Mouse (Mus musculus) adrenal gland, adult 18-20 months (tissue): ENCODE measurements around the gene Slc43a1. TPM values are rescaled to one million over a fixed set of nuclear protein-coding genes. Genes with fewer than 3 reads are reported as not detected.

Source experiments
- DNase-seq, 2 experiments: peaks; one replicate each; pipeline ENCODE4 v3.0.0; 2021 to 2022; ENCODE audit warnings: low spot score in 2 of 2
- total RNA-seq, 2 experiments: library from RNA; stranded (reverse); gene quantifications; 1 replicate in 1 of 2; 2 replicates in 1 of 2; pipeline ENCODE4 v1.2.3; 2021

Slc43a1 gene
- total RNA-seq, 2 experiments from 2014 or later, result 9.3 to 9.4 TPM

GRCm38 (mm10) chr2:84827283-84827920, 11.2 kb upstream of the Slc43a1 start:
- peak in 1 of 2 experiments; percentile 14 for DNase-seq

- peak; percentile 75 to 86 for DNase-seq
Measured at GRCm38 (mm10) chr2:84831666-84832391, 6.8 kb upstream of the Slc43a1 start.

- no peak for DNase-seq
Measured at GRCm38 (mm10) chr2:84837107-84837506, 1.5 kb upstream of the Slc43a1 start.

DNA sequence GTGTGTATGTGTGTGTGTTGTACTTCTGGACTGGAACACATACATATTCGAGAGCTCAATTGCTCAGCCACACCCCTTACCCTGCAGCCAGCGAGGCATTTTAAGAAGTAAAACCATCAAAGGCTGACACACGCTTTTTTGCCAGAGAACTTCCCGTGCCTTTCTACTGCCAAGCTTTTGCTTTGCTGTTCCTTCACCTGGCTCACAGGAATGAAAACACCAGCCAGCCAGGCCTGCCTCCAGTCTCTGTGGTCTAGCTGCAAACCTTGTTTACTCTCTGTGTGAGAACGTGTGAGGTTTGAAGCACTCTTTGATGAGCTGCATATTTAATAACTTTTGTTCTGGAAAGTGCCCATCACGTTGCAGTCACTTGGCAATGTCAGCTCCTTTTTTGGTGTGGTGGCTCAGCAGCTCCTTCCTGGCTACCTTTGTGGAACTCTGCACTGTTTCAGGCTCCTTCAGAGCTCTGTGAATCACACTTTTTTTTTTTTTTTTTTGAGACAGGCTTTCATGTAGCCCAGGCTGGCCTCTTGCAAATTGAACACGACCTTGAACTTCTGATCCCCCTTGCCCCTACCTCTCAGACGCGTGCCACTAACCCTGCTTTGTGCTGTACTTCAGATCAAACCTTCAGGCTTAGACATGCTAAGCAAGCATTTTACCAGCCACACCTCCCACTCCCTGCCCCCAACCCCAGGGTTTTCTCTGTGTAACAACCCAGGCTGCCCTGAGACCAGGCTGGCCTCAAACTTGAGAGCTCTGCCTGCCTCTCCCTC, 645 bp upstream of the Slc43a1 start:
- no peak for DNase-seq

DNA sequence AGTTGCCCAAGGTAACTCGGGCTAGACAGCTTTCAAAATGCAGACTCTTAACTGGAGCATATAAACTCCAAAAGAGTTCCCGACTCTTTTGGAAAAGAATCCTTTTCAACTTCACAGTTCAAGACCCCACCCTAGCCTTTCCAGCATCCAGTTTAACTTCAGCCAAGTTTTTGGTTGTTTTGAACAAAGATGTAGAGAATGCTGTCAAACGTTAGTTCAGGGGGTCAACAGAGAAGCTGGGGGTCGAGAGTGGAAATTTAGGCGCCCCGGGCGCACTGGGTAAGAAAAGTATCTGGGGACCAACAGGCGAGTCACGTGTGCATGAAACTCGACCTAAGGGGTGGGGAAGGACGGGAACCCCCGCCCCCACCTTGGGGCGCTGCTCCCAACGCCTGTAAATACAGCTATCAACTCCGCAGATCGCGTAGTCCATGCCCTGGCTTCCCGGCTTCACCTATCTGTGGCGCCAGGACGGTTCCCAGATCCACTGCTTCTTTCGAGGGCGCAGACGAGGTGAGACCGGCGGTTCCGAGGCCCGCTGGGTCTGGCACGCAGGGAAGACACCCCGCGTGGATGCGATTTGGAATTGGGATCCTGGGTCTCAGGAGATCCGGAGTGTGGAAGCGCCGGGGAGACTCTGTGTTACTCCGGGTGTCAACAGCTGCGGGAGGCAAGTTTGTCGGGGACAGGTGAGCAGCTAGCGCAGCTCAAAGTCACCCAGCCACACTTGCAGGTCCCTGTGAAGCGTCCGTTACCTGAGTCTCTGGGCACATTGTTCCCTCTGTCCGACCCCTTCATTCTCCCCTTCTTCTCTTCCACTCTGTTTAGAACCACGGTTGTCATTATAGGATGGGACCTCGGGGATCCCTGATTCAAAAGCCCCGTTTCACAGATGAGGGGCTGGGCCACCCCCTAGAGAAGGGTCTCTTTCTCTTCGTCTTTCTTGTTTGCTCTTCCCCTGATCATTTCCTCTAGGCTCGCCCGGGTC, 637 bp downstream of the Slc43a1 start:
- no peak for DNase-seq

DNA sequence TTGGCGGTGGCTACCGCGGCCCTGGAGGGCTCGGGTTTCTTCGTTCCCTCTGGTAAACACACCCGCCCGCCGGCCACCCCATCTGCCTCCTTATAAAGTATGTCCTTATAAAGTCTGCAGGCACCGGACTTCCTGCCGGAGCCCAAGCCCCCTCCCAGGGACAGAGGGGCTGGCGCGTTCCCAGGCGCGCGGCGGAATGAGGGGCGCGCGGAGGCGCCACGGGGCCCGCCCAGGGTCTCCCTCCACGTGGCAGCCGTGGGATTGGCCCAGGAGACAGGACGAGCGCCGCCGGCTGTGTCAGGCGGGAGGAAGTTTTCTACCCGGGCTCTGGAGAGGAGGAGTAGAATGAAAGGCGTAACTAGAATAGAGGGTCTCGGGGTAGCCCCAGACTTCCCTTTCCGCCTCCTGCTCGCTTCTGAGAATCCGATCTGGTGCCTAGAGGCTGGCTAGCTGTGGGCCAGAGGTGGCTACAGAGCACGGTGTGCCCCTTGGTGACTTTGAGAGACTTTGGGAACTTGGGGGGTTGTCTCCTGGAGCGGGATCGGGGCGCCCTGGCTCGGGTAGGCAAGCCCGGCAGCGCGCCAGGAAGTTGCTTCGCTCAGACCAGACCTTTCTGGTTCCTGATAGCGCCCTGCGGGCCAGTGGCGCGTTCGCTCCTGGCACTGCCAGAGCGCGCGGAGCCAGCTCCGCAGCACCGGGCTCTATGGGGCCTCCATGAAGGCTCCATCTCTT, 1.5 kb downstream of the Slc43a1 start:
- DNase-seq, result peak; percentile 27 to 46

GRCm38 (mm10) chr2:84840748-84841563, 2.3 kb downstream of the Slc43a1 start:
- DNase-seq, result no peak

DNA sequence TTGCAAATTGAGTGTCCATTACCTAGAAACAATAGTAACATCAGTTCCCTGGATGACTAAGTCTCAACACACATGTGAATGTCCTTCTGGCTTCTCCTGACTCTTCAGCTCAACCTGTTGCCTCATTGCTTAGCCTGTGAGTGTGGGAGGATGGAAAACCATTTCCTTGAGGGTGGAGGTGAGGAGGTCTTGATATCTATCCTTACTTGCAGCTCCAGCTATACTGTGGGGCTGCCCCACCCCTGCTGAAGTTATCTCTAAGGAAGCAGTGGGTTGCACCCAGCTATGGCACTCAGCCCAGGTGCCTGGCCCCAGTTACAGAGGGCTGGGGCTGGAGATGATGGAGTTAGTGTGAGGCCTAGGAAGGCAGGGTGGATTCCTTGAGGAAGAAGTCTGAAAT, 3.3 kb downstream of the Slc43a1 start:
- DNase-seq, result no peak

- no peak for DNase-seq
Measured at GRCm38 (mm10) chr2:84843654-84844053, 5.0 kb downstream of the Slc43a1 start.

DNA sequence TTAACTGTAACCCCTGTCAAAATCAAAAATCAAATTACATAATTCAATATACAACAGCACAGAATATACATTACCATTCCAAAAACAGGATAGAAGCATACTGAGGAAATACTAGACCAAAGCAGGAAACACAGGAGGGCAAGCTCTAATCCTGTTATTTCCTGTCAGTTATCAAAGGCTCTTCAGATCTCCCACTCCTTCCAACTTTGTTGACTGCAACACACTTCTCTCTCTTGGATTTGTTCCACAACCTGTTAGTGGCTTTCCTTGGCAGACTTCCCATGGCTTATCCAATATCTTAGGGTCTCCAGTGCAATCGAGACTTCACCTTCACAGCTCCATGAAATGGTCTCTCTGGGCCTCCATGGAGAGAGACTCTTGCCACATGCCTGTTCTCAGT, 6.6 kb downstream of the Slc43a1 start:
- DNase-seq, result no peak

GRCm38 (mm10) chr2:84850407-84851129, 11.9 kb downstream of the Slc43a1 start:
- no peak for DNase-seq

DNA sequence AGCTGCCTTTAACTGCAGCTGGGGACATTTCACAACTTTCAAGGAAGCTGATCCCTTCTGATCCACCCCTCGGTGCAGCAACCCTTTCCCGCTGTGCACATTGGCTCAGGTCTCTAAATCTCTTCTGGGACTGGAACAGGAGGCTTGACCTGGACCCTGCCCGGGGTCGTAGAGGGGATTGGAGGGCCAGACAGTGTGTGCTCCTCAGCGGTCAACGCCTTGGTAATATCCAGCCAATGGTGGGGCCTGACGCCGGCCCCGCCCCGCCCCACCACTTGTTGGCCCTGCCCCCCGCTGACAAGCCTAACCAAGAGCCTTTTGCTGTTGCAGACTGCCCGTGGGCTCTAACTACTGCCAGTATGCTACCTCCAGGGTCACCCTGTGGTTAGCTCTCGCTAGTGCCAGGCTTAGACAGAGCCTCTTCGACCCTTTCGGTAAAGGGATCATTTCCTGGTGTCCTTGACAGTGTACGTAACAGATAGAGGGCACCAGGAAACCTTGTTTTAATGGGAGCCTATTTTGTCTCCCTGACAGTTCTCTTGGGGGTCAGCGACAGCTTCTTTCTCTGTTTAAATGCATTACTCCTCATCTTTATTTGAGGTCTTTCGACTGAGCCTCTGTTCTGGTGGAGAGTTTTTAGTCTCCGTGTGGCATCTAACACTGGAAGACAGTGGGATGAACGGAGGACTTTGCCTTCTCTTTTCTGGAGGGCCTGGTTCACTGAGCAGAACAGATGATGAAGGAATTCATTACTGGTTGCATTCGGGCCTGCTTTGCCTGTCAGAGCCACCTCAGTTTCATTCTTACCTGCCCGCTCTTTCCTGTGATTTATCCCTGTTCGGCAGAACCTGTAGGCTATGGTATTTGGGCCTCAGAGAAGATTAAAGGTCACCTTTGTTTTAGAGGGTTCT, 12.7 kb downstream of the Slc43a1 start:
- DNase-seq, result peak; percentile 45 to 54

DNA sequence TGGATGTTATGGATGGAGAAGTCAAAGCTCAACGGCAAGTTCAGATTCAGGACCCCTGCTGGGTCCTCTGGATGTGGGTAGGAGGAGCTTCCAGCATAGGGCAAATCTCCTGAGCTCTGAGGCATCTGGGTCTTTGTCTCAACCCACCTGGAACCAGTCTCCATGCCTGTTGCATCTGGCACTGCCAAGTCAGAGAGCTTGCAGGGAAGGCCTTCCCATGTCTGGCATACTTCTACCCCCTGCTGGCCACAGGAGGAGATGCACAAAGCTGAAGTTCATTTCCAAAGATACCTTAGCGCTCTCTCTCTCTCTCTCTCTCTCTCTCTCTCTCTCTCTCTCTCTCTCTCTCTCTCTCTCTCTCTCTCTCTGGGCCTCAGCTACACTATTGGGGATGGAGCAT, 17.1 kb downstream of the Slc43a1 start:
- peak; percentile 21 to 42 for DNase-seq

- DNase-seq, result no peak
Measured at GRCm38 (mm10) chr2:84858551-84858950, 19.9 kb downstream of the Slc43a1 start.

DNA sequence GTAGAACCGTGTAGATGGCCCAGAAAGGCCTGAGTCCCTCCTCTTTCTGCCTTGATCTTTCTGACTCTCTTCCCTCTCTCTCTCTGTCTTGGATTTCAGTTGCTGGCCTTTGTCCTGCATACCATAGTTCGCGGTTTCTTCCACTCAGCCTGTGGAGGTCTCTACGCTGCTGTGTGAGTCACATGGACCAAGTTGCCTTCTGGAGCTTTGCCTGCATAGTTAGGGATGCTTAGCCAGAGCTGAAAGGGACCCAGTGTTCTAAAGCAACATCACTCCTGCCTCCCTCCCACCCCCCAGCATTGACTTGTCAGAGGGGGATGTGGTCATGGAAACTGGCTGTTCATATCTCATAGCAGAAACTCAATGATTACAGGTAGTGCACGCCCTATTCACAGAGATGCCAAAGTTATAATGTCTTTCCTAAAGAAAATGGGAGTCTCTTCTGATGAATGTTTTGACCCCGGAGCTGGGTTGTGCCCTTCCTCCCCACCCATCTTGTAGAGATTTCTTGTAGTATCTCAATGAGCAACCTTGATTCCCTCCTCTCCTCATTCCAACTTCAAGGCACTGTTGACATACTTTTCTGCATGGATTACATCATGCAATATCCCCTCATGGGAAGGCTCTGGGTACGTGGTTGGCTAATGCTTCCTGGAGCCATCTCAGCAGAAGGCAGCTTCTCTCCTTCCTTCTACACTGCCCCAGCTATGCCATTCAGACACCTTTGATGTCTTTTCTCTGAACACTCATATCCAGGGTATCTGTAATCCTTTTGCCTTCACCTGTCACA, 21.5 kb downstream of the Slc43a1 start:
- DNase-seq, result no peak

- no peak for DNase-seq
Measured at GRCm38 (mm10) chr2:84861430-84861829, 22.8 kb downstream of the Slc43a1 start.

GRCm38 (mm10) chr2:84862231-84862630, 23.6 kb downstream of the Slc43a1 start:
- no peak for DNase-seq
